Mouse (Mus musculus): ENCODE results near the gene Reg3a.
"Not testable (repeated sequence)": the region's sequence is repeated elsewhere in the genome, so short reads cannot be mapped to it uniquely, and the experiment has no call there.

The Reg3a gene

GRCm38 (mm10) chr6:78380409-78380808, at the start of gene Reg3a:
Reg3a (plus strand) TSS chr6:78380709.
- DNase-seq (ENCODE audit: low spot score in 2 of 2): no peak

GRCm38 (mm10) chr6:78331919-78332569, 48.5 kb upstream of the Reg3a start:
- no peak for DNase-seq (ENCODE audit: low spot score in 2 of 2)

GRCm38 (mm10) chr6:78340296-78340695, 40.2 kb upstream of the Reg3a start:
- no peak for DNase-seq (ENCODE audit: low spot score in 2 of 2)

GRCm38 (mm10) chr6:78341689-78342088, 38.8 kb upstream of the Reg3a start:
- no peak for DNase-seq (ENCODE audit: low spot score in 2 of 2)

- no peak for DNase-seq (ENCODE audit: low spot score in 2 of 2)
Measured at GRCm38 (mm10) chr6:78361971-78362563, 18.4 kb upstream of the Reg3a start.

- no peak for DNase-seq (ENCODE audit: low spot score in 2 of 2)
Measured at GRCm38 (mm10) chr6:78370357-78370756, 10.2 kb upstream of the Reg3a start, which contains the start of gene Reg3b. Reg3b (plus strand) TSS chr6:78370657.

- no peak for DNase-seq (ENCODE audit: low spot score in 2 of 2)
Measured at GRCm38 (mm10) chr6:78378765-78379164, 1.7 kb upstream of the Reg3a start, which contains the start of gene Reg3d. Reg3d (minus strand) TSS chr6:78378865.

- DNase-seq (ENCODE audit: low spot score in 2 of 2): no peak
Measured at GRCm38 (mm10) chr6:78385609-78386008, 5.1 kb downstream of the Reg3a start.

- DNase-seq (ENCODE audit: low spot score in 2 of 2): not testable (repeated sequence)
Measured at GRCm38 (mm10) chr6:78395323-78395722, 14.8 kb downstream of the Reg3a start, which contains the start of gene Reg2. Reg2 (plus strand) TSS chr6:78395623.

- not testable (repeated sequence) for DNase-seq (ENCODE audit: low spot score in 2 of 2)
Measured at GRCm38 (mm10) chr6:78422411-78422810, 41.9 kb downstream of the Reg3a start, which contains the start of gene Reg1. Reg1 (plus strand) TSS chr6:78422711.

- DNase-seq (ENCODE audit: low spot score in 2 of 2): no peak
Measured at GRCm38 (mm10) chr6:78425497-78425896, 45.0 kb downstream of the Reg3a start.
